22 mouse cellular contexts compared by ENCODE assay signal in genomic region chrX:57709115-57709877, GRCm38 (mm10).
DNase-seq lines count a peak whose midpoint lies in the region; ATAC-seq and TF ChIP-seq lines count a peak whose summit lies in the region.
"Had no signal": no experiment of that assay in that cellular context is flagged by ENCODE, and none has a peak within 500 bp of the region (broad histone marks: within the 10 kb centered on the region; RNA-seq: fewer than 3 reads in every experiment).

No protein-coding gene starts in this region.

- no peak for TF ChIP-seq EP300 in heart, adult 2 months (IDR thresholded peaks at IDR 0.05; ENCODE audit: insufficient read depth, low read depth, low read length)

- peak overlapping the region; percentile 11; the same call in 1 of the 2 replicates for H3K4me2 ChIP-seq in forebrain, embryonic 11.5 days (ENCODE audit: low read depth, low read length, severe bottlenecking)
- H3K4me2 ChIP-seq in forebrain, embryonic 15.5 days (replicated peaks), result no peak overlapping the region
- peak overlapping the region; percentile 17; the same call in 1 of the 2 replicates for H3K4me2 ChIP-seq in hindbrain, embryonic 12.5 days (replicated peaks)
- peak overlapping the region; percentile 28 for H3K4me2 ChIP-seq in midbrain, embryonic 13.5 days (replicated peaks)
- H3K4me2 ChIP-seq: embryonic facial prominence, embryonic 13.5 days; limb, embryonic 15.5 days; liver, embryonic 15.5 days had no signal

- H3K36me3 ChIP-seq in forebrain, embryonic 11.5 days (ENCODE audit: control insufficient read depth, insufficient read depth, low read length), result no peaks in the 10 kb centered on the region
- H3K36me3 ChIP-seq in forebrain, embryonic 15.5 days, result no peaks in the 10 kb centered on the region
- H3K36me3 ChIP-seq in hindbrain, embryonic 12.5 days, result no peaks in the 10 kb centered on the region
- no peaks in the 10 kb centered on the region for H3K36me3 ChIP-seq in midbrain, embryonic 13.5 days
- no peaks in the 10 kb centered on the region for H3K36me3 ChIP-seq in heart, adult 2 months (ENCODE audit: control insufficient read depth, insufficient read depth, low read length)
- H3K36me3 ChIP-seq: embryonic facial prominence, embryonic 13.5 days; limb, embryonic 15.5 days; liver, embryonic 15.5 days had no signal

- H3K9me3 ChIP-seq in forebrain, embryonic 11.5 days (ENCODE audit: control insufficient read depth, low read length), result no peaks in the 10 kb centered on the region
- no peaks in the 10 kb centered on the region for H3K9me3 ChIP-seq in forebrain, embryonic 15.5 days
- no peaks in the 10 kb centered on the region for H3K9me3 ChIP-seq in hindbrain, embryonic 12.5 days (replicated peaks)
- no peaks in the 10 kb centered on the region for H3K9me3 ChIP-seq in midbrain, embryonic 13.5 days
- H3K9me3 ChIP-seq: embryonic facial prominence, embryonic 13.5 days; limb, embryonic 15.5 days; liver, embryonic 15.5 days had no signal

- no peak for DNase-seq in forebrain, embryonic 11.5 days (ENCODE audit: low spot score)
- DNase-seq in embryo, embryonic 10.5 days (ENCODE audit: low spot score), result peak; percentile 25
- DNase-seq in heart, adult 2 months, result no peak
- DNase-seq in left cerebral cortex, adult 18-20 months (ENCODE audit: low spot score in 2 of 2), result no peak
- DNase-seq: adrenal gland, postnatal 25 days; cerebellum, adult 11-12 months; cerebellum, postnatal 14 days; gastrocnemius, postnatal 14 days; kidney, adult 9 months; kidney, postnatal 25 days; right cerebral cortex, postnatal 25 days; thymus, adult 2 months had no signal

- peak overlapping the region; percentile 42; the same call in 1 of the 2 replicates for H3K27ac ChIP-seq in forebrain, embryonic 11.5 days (ENCODE audit: low read depth, low read length)
- no peak overlapping the region for H3K27ac ChIP-seq in forebrain, embryonic 15.5 days (replicated peaks)
- H3K27ac ChIP-seq in hindbrain, embryonic 12.5 days, result no peak overlapping the region
- peak overlapping the region; percentile 69 for H3K27ac ChIP-seq in midbrain, embryonic 13.5 days
- no peak overlapping the region for H3K27ac ChIP-seq in heart, adult 2 months
- H3K27ac ChIP-seq: embryonic facial prominence, embryonic 13.5 days; limb, embryonic 15.5 days; liver, embryonic 15.5 days; macrophage had no signal

- no peak overlapping the region for H3K9ac ChIP-seq in forebrain, embryonic 11.5 days (ENCODE audit: low read length)
- H3K9ac ChIP-seq in forebrain, embryonic 15.5 days (replicated peaks), result no peak overlapping the region
- no peak overlapping the region for H3K9ac ChIP-seq in hindbrain, embryonic 12.5 days
- no peak overlapping the region for H3K9ac ChIP-seq in midbrain, embryonic 13.5 days (replicated peaks)
- no peak overlapping the region for H3K9ac ChIP-seq in heart, adult 2 months (ENCODE audit: low read depth, low read length)
- H3K9ac ChIP-seq: embryonic facial prominence, embryonic 13.5 days; limb, embryonic 15.5 days; liver, embryonic 15.5 days had no signal

- H3K4me3 ChIP-seq in forebrain, embryonic 11.5 days (ENCODE audit: low read depth, low read length), result no peak overlapping the region
- H3K4me3 ChIP-seq in forebrain, embryonic 15.5 days, result no peak overlapping the region
- no peak overlapping the region for H3K4me3 ChIP-seq in hindbrain, embryonic 12.5 days
- H3K4me3 ChIP-seq in midbrain, embryonic 13.5 days (replicated peaks), result no peak overlapping the region
- H3K4me3 ChIP-seq in heart, adult 2 months, result no peak overlapping the region
- H3K4me3 ChIP-seq: embryonic facial prominence, embryonic 13.5 days; limb, embryonic 15.5 days; liver, embryonic 15.5 days had no signal

- H3K79me2 ChIP-seq in heart, adult 2 months (replicated peaks; ENCODE audit: control insufficient read depth, insufficient read depth, low read length), result no peaks in the 10 kb centered on the region

- 38% methylated on average over 12 of the region's 12 CpGs for WGBS in forebrain, embryonic 11.5 days
- 37% methylated on average over 12 of the region's 12 CpGs for WGBS in forebrain, embryonic 15.5 days
- 53% methylated on average over 12 of the region's 12 CpGs for WGBS in hindbrain, embryonic 12.5 days
- WGBS in midbrain, embryonic 13.5 days, result 26% methylated on average over 12 of the region's 12 CpGs
- WGBS in heart, adult 2 months, result 60% methylated on average over 12 of the region's 12 CpGs

- no peaks in the 10 kb centered on the region; the same call in 1 of the 2 replicates for H3K27me3 ChIP-seq in forebrain, embryonic 11.5 days (ENCODE audit: control insufficient read depth, insufficient read depth, low read length)
- no peaks in the 10 kb centered on the region for H3K27me3 ChIP-seq in forebrain, embryonic 15.5 days
- H3K27me3 ChIP-seq in hindbrain, embryonic 12.5 days, result no peaks in the 10 kb centered on the region
- no peaks in the 10 kb centered on the region for H3K27me3 ChIP-seq in midbrain, embryonic 13.5 days
- H3K27me3 ChIP-seq in heart, adult 2 months (ENCODE audit: control insufficient read depth, insufficient read depth, low read length), result no peaks in the 10 kb centered on the region
- H3K27me3 ChIP-seq: CH12.LX; embryonic facial prominence, embryonic 13.5 days; limb, embryonic 15.5 days; liver, embryonic 15.5 days had no signal

- TF ChIP-seq POLR2A in heart, adult 2 months (IDR thresholded peaks at IDR 0.05; ENCODE audit: insufficient read depth, low read depth, low read length), result no peak

- no peak for ATAC-seq in forebrain, embryonic 11.5 days (replicated peaks; ENCODE audit: low FRiP score)
- ATAC-seq in forebrain, embryonic 15.5 days (replicated peaks), result no peak
- ATAC-seq in hindbrain, embryonic 12.5 days (ENCODE audit: low FRiP score), result peak; percentile 56; the same call in 1 of the 2 replicates
- ATAC-seq in midbrain, embryonic 13.5 days, result peak; percentile 88
- ATAC-seq in megakaryocyte progenitor cell, adult 5-6 weeks (replicated peaks; ENCODE audit: poor library complexity), result no peak
- ATAC-seq: inflammation-experienced regulatory T-cells, adult 6 months had no signal

- no peak for TF ChIP-seq CTCF in heart, adult 2 months (IDR thresholded peaks at IDR 0.05)

- intact Hi-C loops in heart, adult 2 months (cut with DNase I), result no loop called here

- no peaks in the 10 kb centered on the region for H3K4me1 ChIP-seq in forebrain, embryonic 11.5 days (replicated peaks; ENCODE audit: control insufficient read depth, insufficient read depth, low read length)
- no peaks in the 10 kb centered on the region for H3K4me1 ChIP-seq in forebrain, embryonic 15.5 days
- H3K4me1 ChIP-seq in hindbrain, embryonic 12.5 days, result no peaks in the 10 kb centered on the region
- peaks cover 10% of the 10 kb centered on the region; the same call in 1 of the 2 replicates for H3K4me1 ChIP-seq in midbrain, embryonic 13.5 days (replicated peaks)
- H3K4me1 ChIP-seq in heart, adult 2 months (ENCODE audit: control insufficient read depth, insufficient read depth, low read length), result no peaks in the 10 kb centered on the region
- H3K4me1 ChIP-seq: embryonic facial prominence, embryonic 13.5 days; limb, embryonic 15.5 days; liver, embryonic 15.5 days had no signal

Comparison
In these comparisons a context has a peak if more than half of its experiments do, and no peak if none do; other contexts are left out.
1. H3K27ac ChIP-seq: peak in forebrain, embryonic 11.5 days (single experiment) and midbrain, embryonic 13.5 days (single experiment); none in forebrain, embryonic 15.5 days (single experiment), hindbrain, embryonic 12.5 days (single experiment) and heart, adult 2 months (single experiment).
2. ATAC-seq: peak in hindbrain, embryonic 12.5 days (single experiment) and midbrain, embryonic 13.5 days (single experiment); none in forebrain, embryonic 11.5 days (single experiment), forebrain, embryonic 15.5 days (single experiment) and megakaryocyte progenitor cell, adult 5-6 weeks (single experiment).